Mouse (Mus musculus): ENCODE measurements around the gene Met. TPM values are rescaled to one million over a fixed set of nuclear protein-coding genes. Genes with fewer than 3 reads are reported as not detected.

Gene Met
- polyA plus RNA-seq, 1 experiment from 2014 or later, result 2.9 TPM

DNA sequence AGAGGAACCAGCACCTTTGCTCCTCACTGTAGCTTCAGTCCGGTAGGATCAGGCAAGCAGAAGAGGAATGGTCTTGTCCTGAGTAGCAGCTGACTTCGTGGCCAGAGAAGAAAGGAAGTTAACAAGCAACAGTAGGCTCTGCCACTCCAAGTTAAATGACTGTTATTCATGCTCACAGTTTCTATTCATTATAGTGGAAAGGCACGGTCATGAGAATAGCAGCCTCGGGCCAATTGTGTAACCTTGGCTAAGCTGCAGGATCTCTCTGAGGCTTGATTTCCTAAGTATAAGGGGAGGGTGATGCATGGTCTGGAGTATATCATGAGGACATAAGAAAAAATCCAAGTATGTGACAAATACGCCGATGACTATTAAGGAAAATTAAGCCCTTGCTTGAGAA is 4.0 kb upstream of the Met start:
- no peak overlapping the region for H3K27ac ChIP-seq (replicated peaks; ENCODE audit: low read depth, low read length)
- no peak overlapping the region for H3K9ac ChIP-seq (replicated peaks; ENCODE audit: low read length)
- H3K4me1 ChIP-seq (ENCODE audit: control insufficient read depth, insufficient read depth, low read length), result no peaks in the 10 kb centered on the region
- WGBS, result 55% methylated on average over 6 of the region's 6 CpGs
- H3K36me3 ChIP-seq (replicated peaks; ENCODE audit: control insufficient read depth, insufficient read depth, low read depth, low read length), result no peaks in the 10 kb centered on the region
- H3K4me3 ChIP-seq (ENCODE audit: low read depth, low read length), result no peak overlapping the region
- no peaks in the 10 kb centered on the region for H3K9me3 ChIP-seq (replicated peaks; ENCODE audit: control insufficient read depth, low read length)
- H3K27me3 ChIP-seq (ENCODE audit: control insufficient read depth, insufficient read depth, low read length), result peaks cover 7% of the 10 kb centered on the region; the same call in 1 of the 2 replicates
- DNase-seq (ENCODE audit: low spot score) (no peak), ATAC-seq (replicated peaks; ENCODE audit: insufficient number of reproducible peaks, low FRiP score, low TSS enrichment, low read depth) (no peak)
- no peak overlapping the region for H3K4me2 ChIP-seq (ENCODE audit: low read depth, low read length)

DNA sequence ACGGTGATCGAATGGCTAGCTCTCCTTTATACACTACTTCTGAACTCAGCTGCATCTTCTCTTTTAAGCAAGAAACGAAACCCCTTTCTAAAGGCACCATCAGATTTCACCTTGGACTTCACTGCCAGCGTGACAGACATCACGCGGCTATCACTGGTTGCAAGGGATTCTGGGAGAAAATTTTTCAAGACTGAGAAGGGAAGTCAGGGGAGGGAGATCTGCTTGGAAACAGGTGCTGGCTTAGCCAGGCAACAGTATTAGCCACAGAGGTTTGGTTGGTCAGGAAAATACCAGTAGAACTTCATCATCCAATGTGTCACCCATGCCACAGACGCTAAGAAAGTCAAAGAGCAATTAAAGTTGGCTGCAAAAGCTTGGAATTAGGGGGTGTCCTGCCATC is 2.2 kb upstream of the Met start:
- Histone ChIP-seq H3K4me2 (ENCODE audit: low read depth, low read length) (no peak overlapping the region), H3K9ac (replicated peaks; ENCODE audit: low read length) (no peak overlapping the region), H3K4me1 (ENCODE audit: control insufficient read depth, insufficient read depth, low read length) (no peaks in the 10 kb centered on the region), H3K4me3 (ENCODE audit: low read depth, low read length) (no peak overlapping the region), H3K9me3 (replicated peaks; ENCODE audit: control insufficient read depth, low read length) (no peaks in the 10 kb centered on the region), H3K27me3 (ENCODE audit: control insufficient read depth, insufficient read depth, low read length) (peaks cover 9% of the 10 kb centered on the region), H3K27ac (replicated peaks; ENCODE audit: low read depth, low read length) (no peak overlapping the region), H3K36me3 (replicated peaks; ENCODE audit: control insufficient read depth, insufficient read depth, low read depth, low read length) (no peaks in the 10 kb centered on the region)
- whole genome bisulfite sequencing, result 83% methylated on average over 7 of the region's 7 CpGs
- ATAC-seq (replicated peaks; ENCODE audit: insufficient number of reproducible peaks, low FRiP score, low TSS enrichment, low read depth) (no peak), DNase-seq (ENCODE audit: low spot score) (no peak)

DNA sequence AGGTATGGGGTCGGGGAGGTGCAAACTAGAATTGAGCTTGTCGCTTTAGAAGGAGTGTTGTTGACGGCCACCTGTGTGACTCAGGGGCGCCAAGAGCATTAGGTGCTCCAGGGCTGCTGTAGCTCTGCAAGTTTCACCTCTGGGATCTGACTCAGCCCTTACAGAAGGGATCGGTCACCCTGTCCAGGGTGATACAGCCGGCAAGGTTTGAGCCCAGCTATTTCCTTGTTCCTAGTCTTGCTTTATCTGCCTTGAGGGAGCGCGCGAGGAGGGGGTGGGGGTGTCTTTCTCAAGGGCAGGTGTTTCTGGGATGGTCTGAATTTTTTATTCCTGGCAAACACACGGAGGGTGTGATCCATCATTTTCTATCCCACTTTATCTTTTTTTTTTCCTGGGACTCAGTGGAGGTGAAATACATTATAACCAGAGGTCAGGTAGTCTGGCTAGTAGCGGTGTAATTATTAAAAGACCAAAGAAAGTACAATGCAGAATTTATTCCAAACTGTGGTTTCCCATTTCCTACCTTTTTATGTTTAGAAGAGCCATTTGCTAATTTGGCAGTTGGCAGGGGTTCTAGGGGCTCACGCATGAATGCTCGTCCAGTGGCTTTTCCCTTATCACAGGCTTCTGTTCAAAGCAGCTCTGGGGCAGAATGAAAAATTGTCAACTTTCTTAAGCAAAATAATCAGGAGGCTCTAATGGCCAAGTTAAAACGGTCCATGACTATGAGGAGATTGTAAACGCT is 853 bp downstream of the Met start:
- DNase-seq (ENCODE audit: low spot score) (no peak), ATAC-seq (replicated peaks; ENCODE audit: insufficient number of reproducible peaks, low FRiP score, low TSS enrichment, low read depth) (no peak)
- H3K4me1 ChIP-seq (ENCODE audit: control insufficient read depth, insufficient read depth, low read length), result no peaks in the 10 kb centered on the region

DNA sequence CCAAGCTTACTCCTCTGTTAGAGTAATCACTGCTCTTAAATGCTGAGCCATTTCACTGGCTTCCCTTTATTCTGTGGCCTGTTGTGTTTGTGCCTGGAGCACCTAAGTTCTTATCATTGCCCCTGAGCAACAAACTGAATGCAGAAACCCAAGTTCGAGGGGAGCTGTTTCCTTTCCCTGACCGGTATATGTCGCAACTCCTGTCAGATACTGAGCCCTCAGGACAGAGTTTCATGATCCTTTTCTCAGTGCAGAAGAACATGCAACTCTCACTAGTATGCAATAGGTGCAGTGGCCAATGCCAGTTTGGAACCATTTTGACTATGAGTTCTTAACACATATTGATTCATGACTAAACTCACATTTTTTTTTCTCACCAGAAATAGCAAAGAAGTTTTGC is 2.9 kb downstream of the Met start:
- Histone ChIP-seq H3K9me3 (replicated peaks; ENCODE audit: control insufficient read depth, low read length) (no peaks in the 10 kb centered on the region), H3K4me3 (ENCODE audit: low read depth, low read length) (no peak overlapping the region), H3K36me3 (replicated peaks; ENCODE audit: control insufficient read depth, insufficient read depth, low read depth, low read length) (no peaks in the 10 kb centered on the region), H3K4me2 (ENCODE audit: low read depth, low read length) (no peak overlapping the region), H3K4me1 (ENCODE audit: control insufficient read depth, insufficient read depth, low read length) (no peaks in the 10 kb centered on the region), H3K9ac (replicated peaks; ENCODE audit: low read length) (no peak overlapping the region), H3K27ac (replicated peaks; ENCODE audit: low read depth, low read length) (no peak overlapping the region), H3K27me3 (ENCODE audit: control insufficient read depth, insufficient read depth, low read length) (peaks cover 9% of the 10 kb centered on the region)
- WGBS, result 72% methylated on average over 3 of the region's 3 CpGs
- DNase-seq (ENCODE audit: low spot score) (no peak), ATAC-seq (replicated peaks; ENCODE audit: insufficient number of reproducible peaks, low FRiP score, low TSS enrichment, low read depth) (no peak)

More for the DNA sequence above, 853 bp downstream of the Met start:
- Histone ChIP-seq H3K27me3 (ENCODE audit: control insufficient read depth, insufficient read depth, low read length) (peaks cover 9% of the 10 kb centered on the region), H3K4me3 (ENCODE audit: low read depth, low read length) (peak overlapping the region; percentile 67), H3K9ac (replicated peaks; ENCODE audit: low read length) (peak overlapping the region; percentile 62), H3K36me3 (replicated peaks; ENCODE audit: control insufficient read depth, insufficient read depth, low read depth, low read length) (no peaks in the 10 kb centered on the region), H3K9me3 (replicated peaks; ENCODE audit: control insufficient read depth, low read length) (no peaks in the 10 kb centered on the region), H3K4me2 (ENCODE audit: low read depth, low read length) (peak overlapping the region; percentile 98), H3K27ac (replicated peaks; ENCODE audit: low read depth, low read length) (no peak overlapping the region)
- 10% methylated on average over 15 of the region's 15 CpGs for WGBS

DNA sequence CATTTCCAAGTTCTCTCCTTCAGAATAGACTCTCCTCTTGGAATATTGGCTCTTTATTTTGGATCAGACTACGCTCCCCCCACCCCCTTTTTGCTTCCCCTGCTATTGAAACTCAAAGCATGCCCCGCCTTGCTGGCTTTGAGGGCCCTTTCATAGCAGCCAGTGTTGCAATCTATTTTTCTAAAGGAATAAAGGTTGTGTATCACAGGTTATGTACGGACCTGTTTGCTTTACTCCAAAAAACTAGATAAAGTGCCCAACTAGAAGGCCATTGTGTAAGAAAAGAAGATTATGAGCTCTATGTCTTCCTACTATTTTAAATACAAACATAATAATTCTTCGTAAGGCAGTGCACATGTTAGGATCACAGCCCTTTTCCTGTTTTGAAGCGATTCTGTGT is 5.4 kb downstream of the Met start:
- DNase-seq (ENCODE audit: low spot score), result no peak
- H3K4me1 ChIP-seq (ENCODE audit: control insufficient read depth, insufficient read depth, low read length), result no peaks in the 10 kb centered on the region
- no peak overlapping the region for H3K27ac ChIP-seq (replicated peaks; ENCODE audit: low read depth, low read length)
- no peaks in the 10 kb centered on the region for H3K36me3 ChIP-seq (replicated peaks; ENCODE audit: control insufficient read depth, insufficient read depth, low read depth, low read length)
- no peak overlapping the region for H3K4me2 ChIP-seq (ENCODE audit: low read depth, low read length)
- 89% methylated on average over 5 of the region's 5 CpGs for WGBS
- ATAC-seq (replicated peaks; ENCODE audit: insufficient number of reproducible peaks, low FRiP score, low TSS enrichment, low read depth), result no peak
- peaks cover 6% of the 10 kb centered on the region for H3K27me3 ChIP-seq (ENCODE audit: control insufficient read depth, insufficient read depth, low read length)
- H3K9ac ChIP-seq (replicated peaks; ENCODE audit: low read length), result no peak overlapping the region
- H3K4me3 ChIP-seq (ENCODE audit: low read depth, low read length), result no peak overlapping the region
- H3K9me3 ChIP-seq (replicated peaks; ENCODE audit: control insufficient read depth, low read length), result no peaks in the 10 kb centered on the region

DNA sequence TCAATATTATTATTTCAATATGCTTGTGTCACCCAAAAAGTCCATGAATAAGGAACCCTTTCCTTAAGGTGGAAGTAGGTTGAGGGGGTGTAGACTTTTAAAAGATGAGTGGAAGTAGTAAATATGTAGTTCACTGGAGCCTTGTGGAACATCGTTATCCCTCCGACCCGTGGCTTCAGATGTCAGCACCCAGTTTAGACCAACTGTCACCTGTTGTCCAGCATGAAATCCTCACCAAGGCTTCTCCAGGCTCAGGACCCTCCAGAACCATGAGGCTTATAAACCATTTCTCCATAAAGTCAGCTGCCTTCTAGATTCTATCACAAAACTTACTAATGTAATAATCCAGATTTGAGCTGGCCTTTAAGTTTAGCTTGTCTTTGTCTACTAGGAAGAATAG is 9.5 kb downstream of the Met start:
- no peak overlapping the region for H3K9ac ChIP-seq (replicated peaks; ENCODE audit: low read length)
- H3K4me2 ChIP-seq (ENCODE audit: low read depth, low read length), result no peak overlapping the region
- H3K9me3 ChIP-seq (replicated peaks; ENCODE audit: control insufficient read depth, low read length), result no peaks in the 10 kb centered on the region
- H3K4me3 ChIP-seq (ENCODE audit: low read depth, low read length), result no peak overlapping the region
- WGBS, result 91% methylated on average over 3 of the region's 3 CpGs
- H3K27me3 ChIP-seq (ENCODE audit: control insufficient read depth, insufficient read depth, low read length), result no peaks in the 10 kb centered on the region
- ATAC-seq (replicated peaks; ENCODE audit: insufficient number of reproducible peaks, low FRiP score, low TSS enrichment, low read depth) (no peak), DNase-seq (ENCODE audit: low spot score) (no peak)
- no peak overlapping the region for H3K27ac ChIP-seq (replicated peaks; ENCODE audit: low read depth, low read length)
- no peaks in the 10 kb centered on the region for H3K36me3 ChIP-seq (replicated peaks; ENCODE audit: control insufficient read depth, insufficient read depth, low read depth, low read length)
- H3K4me1 ChIP-seq (ENCODE audit: control insufficient read depth, insufficient read depth, low read length), result no peaks in the 10 kb centered on the region

DNA sequence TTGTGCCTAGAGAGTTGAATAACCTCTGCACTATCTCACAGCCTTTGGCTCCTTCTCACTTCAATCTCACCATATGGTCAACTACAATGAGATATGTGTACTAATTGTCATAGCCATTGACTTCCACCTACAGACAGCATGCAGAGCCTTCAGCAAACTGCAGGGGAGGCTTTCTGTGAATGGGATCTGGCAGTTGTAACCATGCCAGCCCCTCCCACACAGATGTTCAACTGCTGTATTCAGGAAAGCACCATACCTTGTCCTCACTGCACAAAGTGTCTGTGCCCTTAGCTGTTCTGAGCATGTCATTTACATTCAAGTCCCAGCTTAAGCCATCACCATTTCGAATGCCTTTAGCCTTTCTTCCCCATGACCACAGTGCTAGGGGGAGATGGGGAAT is 14.2 kb downstream of the Met start:
- Histone ChIP-seq H3K4me2 (ENCODE audit: low read depth, low read length) (no peak overlapping the region), H3K9ac (replicated peaks; ENCODE audit: low read length) (no peak overlapping the region), H3K36me3 (replicated peaks; ENCODE audit: control insufficient read depth, insufficient read depth, low read depth, low read length) (no peaks in the 10 kb centered on the region), H3K9me3 (replicated peaks; ENCODE audit: control insufficient read depth, low read length) (no peaks in the 10 kb centered on the region), H3K4me3 (ENCODE audit: low read depth, low read length) (no peak overlapping the region), H3K27ac (replicated peaks; ENCODE audit: low read depth, low read length) (no peak overlapping the region), H3K4me1 (ENCODE audit: control insufficient read depth, insufficient read depth, low read length) (no peaks in the 10 kb centered on the region), H3K27me3 (ENCODE audit: control insufficient read depth, insufficient read depth, low read length) (no peaks in the 10 kb centered on the region)
- ATAC-seq (replicated peaks; ENCODE audit: insufficient number of reproducible peaks, low FRiP score, low TSS enrichment, low read depth), result no peak
- WGBS, result 88% methylated on average over 1 of the region's 1 CpGs
- DNase-seq (ENCODE audit: low spot score), result no peak

DNA sequence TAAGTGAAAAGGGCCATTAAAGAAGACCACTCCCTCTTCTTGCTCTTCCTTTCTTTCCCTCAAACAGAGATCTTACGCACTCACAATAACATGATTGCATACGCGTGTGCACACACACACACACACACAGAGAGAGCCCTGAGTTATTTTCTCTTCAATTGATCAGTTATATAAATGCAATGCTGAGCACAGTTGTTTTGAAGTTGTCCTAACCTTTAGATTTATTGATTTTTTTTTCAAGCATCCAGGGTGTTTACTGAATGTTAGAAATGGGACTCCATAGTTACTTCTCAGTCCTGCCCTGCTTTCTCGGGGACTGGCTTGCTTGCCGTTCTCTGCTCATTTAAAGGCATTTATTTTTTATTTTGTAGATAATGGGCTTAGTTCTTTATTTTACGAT is 14.7 kb downstream of the Met start:
- 84% methylated on average over 6 of the region's 6 CpGs for WGBS
- H3K27me3 ChIP-seq (ENCODE audit: control insufficient read depth, insufficient read depth, low read length), result no peaks in the 10 kb centered on the region
- no peak for ATAC-seq (replicated peaks; ENCODE audit: insufficient number of reproducible peaks, low FRiP score, low TSS enrichment, low read depth)
- no peak overlapping the region for H3K4me2 ChIP-seq (ENCODE audit: low read depth, low read length)
- no peak for DNase-seq (ENCODE audit: low spot score)
- H3K9me3 ChIP-seq (replicated peaks; ENCODE audit: control insufficient read depth, low read length), result no peaks in the 10 kb centered on the region
- H3K36me3 ChIP-seq (replicated peaks; ENCODE audit: control insufficient read depth, insufficient read depth, low read depth, low read length), result no peaks in the 10 kb centered on the region
- no peak overlapping the region for H3K4me3 ChIP-seq (ENCODE audit: low read depth, low read length)
- no peak overlapping the region for H3K27ac ChIP-seq (replicated peaks; ENCODE audit: low read depth, low read length)
- H3K4me1 ChIP-seq (ENCODE audit: control insufficient read depth, insufficient read depth, low read length), result no peaks in the 10 kb centered on the region
- no peak overlapping the region for H3K9ac ChIP-seq (replicated peaks; ENCODE audit: low read length)

Measured in embryonic facial prominence, embryonic 11.5 days (tissue).